Mouse (Mus musculus) layer of hippocampus, postnatal 36 days (tissue): Measurements from ENCODE around the gene Gm6169. TPM values are rescaled to one million over a fixed set of nuclear protein-coding genes. Genes with fewer than 3 reads are reported as not detected.
"Not testable (repeated sequence)": the region's sequence is repeated elsewhere in the genome, so short reads cannot be mapped to it uniquely, and the experiment has no call there.

Experiments
- DNase-seq, 2 experiments: peaks; one replicate each; pipeline ENCODE4 v3.0.0; 2022
- total RNA-seq, 2 experiments: library from RNA; stranded (reverse); gene quantifications; 2 replicates each; pipeline ENCODE4 v1.2.3; 2021

Gene Gm6169
- under 1 TPM in 1 of 2 experiments, not detected in 1; 0.50 TPM for total RNA-seq

DNA sequence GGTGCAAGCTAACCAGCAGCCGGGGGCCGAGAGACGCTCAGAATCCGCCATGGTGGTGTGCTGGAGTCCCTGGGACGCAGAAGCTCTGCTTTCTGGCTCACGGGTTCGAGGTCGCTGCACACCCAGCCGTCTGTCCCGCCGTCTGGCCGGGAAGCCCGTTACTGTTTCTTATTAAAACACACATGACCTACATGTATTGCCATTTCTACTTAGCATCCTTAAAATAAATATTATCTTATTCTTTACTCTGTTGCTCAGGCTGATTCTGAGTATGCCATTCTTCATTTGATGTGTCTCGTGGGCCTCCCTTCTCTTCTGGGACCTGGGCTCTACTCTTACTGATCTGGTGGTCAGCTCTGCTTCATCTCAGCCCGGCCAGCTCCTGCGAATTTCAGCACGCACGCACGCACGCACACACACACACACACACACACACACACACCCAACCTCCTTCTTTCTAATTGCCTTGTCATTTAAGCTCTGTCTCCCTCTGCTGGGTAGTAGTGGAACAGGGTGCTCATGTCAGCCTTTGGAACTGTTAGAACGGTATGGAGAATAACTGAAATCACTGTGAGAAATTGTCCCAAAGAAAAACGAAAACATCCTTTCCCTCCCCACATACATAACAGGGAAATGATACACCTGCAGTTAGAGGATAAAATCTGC lies at the start of gene Gm6169:
Gene Gm6169, minus strand, starts transcription at position 51 of the 666 bp plus-strand sequence.
- DNase-seq: peak; percentile 33 to 40

DNA sequence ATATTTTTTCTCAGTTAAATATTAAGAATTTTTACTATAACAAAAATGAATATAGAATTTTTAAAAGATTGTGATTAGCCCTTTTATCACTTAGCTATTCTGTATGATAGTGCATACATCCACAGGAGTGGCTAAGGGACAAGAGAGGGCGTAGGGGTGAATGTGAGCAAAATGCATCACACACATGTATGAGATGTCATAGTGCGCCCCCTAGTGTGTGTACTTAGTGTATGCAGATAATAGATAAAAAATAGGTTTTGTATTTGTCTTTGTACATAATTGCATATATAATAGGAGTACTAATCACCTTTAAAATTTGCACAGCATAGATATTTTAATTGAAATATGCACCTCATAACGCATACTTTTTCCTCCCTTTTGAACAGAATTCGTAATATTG lies 46.8 kb upstream of the Gm6169 start:
- DNase-seq: no peak

DNA sequence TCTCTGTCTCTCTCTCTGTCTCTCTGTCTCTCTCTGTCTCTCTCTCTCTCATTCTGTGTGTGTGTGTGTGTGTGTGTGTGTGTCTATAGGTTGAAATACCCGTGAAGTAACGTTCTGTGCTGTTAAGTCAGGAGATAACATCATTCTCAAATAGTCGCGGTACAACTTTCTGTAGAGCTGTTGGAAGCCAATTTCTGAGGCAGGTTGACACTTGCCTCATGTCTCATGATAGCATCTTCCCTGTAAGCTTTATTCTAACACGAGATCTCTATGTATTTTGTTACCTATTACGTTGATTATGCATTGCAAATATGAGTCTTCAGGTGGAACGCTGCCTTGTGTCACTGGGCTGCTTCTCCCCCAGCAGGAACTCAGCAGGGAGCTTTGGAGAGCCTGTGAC lies 43.3 kb upstream of the Gm6169 start:
- no peak for DNase-seq

- not testable (repeated sequence) for DNase-seq
These were observed 39.4 kb upstream of the Gm6169 start for GRCm38 (mm10) chr13:97138404-97138931.

DNA sequence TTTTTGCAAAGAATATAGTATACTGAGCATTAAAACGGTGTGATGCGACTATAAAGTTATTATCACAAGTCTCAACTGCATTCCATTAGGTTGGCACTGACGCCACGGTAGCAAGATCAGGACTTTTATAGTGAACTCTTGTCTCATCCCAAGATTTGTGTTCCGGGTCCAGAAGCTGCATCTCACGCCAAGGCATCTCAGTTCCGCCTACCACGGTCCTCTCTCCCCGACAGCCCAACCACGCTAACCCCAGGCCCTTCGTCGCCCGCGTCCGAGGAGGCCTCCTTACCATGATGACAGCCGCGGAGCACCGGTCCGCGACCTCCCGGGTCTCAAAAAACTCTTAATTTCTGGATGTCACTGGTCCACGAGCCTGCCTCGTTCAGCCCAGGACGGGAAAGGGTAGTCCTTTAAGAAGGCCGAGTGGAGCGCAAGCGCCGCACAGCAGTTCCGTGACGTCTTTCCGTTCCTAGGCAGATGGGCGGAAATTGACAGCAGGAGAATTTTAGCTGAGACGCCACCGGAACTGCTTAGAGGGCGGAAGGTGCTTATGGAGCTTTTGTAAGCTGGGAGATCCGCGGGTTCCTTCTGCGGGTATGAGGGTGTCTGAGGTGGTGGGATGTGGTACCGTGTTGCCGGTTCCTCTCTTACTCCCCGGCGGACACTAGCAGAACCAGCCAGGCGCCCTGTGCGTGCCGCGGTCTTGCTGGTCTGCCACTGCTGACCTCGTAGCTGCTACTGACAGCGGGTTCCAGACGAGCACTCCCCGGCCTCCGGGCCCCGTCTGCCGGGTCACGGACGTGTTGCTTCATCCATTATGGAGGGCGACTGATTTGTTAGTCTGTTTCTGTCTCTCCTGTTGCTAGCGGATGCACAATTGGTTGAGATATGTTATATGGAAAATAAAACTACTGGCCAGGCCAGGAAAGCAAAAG lies 38.7 kb upstream of the Gm6169 start, which contains the start of the genes Gfm2 and Nsa2:
Gene Gfm2, plus strand, starts transcription at position 472 of the 935 bp plus-strand sequence.
Gene Nsa2, minus strand, starts transcription at position 472 of the 935 bp plus-strand sequence.
- peak; percentile 91 for DNase-seq

DNA sequence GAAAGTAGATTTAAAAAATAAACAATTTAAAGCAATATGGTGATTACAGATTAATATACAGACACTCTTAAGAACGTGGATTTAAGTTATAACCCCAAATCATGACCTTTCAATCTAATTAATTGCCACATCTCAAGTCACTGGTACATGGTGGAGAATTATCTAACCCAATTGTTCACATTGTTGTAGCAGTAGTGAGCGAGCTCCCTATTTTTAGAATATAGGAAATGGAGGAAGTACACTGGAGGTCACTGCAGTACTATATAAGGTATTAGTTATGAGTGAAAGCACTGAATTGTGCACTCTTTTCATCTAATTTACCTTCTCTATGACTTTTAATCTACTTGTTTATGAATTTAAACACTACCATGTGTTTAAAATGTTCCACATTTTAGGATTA lies 31.4 kb upstream of the Gm6169 start:
- DNase-seq: not testable (repeated sequence)

GRCm38 (mm10) chr13:97129654-97130053 lies 30.6 kb upstream of the Gm6169 start:
- DNase-seq: not testable (repeated sequence)

DNA sequence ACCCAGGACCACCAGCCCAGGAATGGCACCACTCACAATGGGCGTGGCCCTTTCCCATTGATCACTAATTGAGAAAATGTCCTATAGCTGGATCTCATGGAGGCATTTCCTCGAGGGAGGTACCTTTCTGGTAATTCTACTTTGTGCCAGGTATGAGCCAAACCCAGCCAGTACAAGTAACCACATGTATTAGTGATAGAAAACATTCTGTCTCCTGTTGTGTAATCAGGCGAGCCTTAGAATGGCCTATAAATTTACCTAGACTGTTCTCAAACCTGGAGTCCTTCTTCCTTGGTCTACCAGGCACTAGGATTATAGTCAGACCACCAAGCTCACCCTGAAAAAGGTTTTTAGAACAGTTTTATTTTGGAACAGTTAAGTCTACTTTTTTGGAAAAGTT lies 22.3 kb upstream of the Gm6169 start:
- no peak for DNase-seq

GRCm38 (mm10) chr13:97109046-97109445 lies 10.0 kb upstream of the Gm6169 start:
- DNase-seq: no peak

DNA sequence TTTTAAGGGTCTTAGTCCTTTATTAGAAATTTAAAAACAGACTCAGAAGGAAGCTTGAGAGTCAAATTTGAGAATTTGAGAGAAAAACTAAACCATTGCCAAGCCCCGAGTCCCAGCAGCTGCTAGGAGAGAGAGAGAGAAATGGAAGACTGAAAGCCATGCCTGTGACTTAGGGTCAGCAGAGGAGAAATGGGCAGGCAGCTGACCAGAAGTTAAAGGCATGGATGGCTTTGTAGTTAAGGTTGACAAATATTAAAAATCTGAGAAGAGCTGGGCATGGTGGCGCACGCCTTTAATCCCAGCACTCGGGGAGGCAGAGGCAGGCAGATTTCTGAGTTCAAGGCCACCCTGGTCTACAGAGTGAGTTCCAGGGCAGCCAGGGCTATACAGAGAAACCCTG lies 8.7 kb upstream of the Gm6169 start:
- DNase-seq: not testable (repeated sequence)

DNA sequence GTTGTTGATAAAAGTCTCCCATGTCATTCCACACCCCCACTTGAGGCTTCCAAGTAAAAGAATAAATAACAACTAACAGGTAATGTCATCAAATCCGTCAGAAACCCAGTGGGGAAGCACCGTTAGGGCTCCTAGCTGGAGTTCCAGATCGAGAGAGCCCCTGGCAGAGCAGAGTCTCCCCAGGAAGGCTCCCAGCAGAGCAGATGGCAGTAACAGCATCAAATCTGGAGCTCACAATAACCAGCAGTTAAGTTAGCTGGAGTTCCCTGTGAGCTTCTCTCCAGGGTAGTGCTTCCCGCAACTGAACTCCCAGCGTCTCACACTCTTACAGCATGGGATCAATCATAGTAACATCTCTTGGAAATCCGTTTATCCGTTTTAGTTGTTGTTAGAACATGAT lies 6.0 kb upstream of the Gm6169 start:
- DNase-seq: peak; percentile 22 to 26

DNA sequence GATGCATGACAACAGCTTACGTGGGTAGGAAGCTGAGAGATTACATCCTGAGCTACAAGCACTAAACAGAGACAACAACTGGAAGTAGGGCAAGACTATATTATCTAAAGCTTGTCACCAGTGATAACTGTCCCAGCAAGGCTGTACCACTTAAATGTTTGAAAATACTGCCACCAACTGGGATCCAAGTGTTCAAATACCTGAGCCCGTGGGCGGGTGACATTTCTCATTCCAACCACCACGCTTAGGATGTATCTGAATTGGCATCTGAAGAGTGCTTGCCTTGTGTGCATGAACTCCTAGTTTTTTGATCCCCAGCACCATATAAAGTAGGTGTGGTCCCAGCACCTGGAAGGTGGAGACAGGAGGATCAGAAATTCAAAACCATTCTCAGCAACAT lies 3.3 kb downstream of the Gm6169 start:
- DNase-seq: no peak

GRCm38 (mm10) chr13:97088183-97088582 lies 10.9 kb downstream of the Gm6169 start:
- no peak for DNase-seq

- no peak for DNase-seq
These were observed 11.6 kb downstream of the Gm6169 start for GRCm38 (mm10) chr13:97087421-97087820.

GRCm38 (mm10) chr13:97086316-97086715 lies 12.7 kb downstream of the Gm6169 start:
- no peak for DNase-seq

DNA sequence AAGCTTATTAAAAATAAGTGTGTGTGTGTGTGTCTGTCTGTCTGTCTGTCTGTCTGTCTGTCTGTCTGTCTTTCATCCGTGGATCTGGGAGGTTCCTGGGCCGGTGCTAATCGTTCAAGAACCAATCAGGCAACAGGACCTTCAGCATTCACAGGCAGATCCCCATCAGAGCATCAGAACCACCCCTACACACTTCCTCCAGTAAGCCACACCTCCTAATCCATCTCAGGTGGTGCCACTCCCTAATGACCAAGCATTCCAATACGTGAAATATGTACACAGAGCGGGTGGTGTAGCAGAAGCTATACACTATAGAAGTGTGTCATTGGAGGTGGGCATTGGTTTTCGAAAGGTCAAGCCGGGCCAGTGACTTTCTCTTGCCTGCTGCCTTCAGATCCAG lies 16.6 kb downstream of the Gm6169 start:
- DNase-seq: no peak

- DNase-seq: no peak
These were observed 18.4 kb downstream of the Gm6169 start for GRCm38 (mm10) chr13:97080615-97081014.

- DNase-seq: no peak
These were observed 18.8 kb downstream of the Gm6169 start for GRCm38 (mm10) chr13:97080201-97080600.

- no peak for DNase-seq
These were observed 21.5 kb downstream of the Gm6169 start for GRCm38 (mm10) chr13:97077556-97077955.

DNA sequence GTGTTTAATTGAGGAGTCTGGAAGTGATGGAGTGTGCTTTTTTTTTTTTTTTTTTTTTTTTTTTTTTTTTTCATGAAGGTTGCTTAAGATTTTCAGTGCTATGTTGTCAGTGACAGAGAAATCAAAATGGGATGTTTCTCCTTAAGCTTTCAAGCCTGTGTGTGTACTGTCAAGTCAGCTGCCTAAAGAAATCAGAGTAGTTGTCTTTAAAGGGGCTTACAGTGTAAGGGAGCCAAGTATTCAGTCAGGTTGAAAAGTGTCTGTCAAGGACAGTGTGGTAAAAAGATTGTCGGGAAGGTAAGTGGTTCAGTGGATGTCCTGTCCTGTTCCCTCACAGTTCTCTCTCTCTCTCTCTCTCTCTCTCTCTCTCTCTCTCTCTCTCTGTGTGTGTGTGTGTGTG lies 25.5 kb downstream of the Gm6169 start:
- DNase-seq: no peak

GRCm38 (mm10) chr13:97071626-97072241 lies 27.3 kb downstream of the Gm6169 start:
- peak; percentile 49 to 55 for DNase-seq

DNA sequence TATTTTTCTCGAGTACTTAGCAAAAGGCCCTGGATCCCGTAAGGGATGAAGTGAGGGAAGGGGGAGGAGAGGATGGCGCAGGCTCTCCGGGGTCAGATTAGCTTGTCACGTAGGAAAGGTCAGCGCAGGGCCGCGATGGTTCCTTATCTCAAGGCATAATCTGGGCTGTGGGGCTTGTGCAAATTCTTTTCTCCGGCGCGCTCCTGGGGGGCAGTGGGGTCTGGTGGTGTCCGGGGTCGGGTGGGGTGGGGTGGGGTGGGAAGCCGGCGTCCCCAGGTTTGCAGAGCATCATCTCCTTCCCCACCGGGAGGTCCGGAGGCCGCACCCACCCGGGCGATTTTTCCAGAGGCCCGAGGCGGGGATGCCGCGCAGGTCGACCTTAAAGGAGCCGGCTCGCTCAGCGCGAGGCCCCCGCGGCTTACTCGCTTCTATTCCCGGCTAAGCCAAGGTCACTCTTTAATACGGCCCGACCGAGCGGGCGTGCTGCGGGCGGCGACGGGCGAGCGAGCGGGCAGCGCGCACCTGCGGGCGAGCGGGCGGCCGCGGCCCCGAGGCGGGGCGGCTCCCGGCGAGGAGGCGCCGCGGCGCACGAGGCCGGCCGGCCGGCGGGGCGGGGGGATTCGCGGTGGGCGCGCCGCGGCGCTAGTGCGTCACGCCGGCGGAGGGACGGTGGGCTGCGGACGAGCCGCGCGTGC lies 28.0 kb downstream of the Gm6169 start:
- peak; percentile 15 to 19 for DNase-seq
